Mouse (Mus musculus): ENCODE data around the gene Gm38119. TPM values are rescaled to one million over a fixed set of nuclear protein-coding genes. Genes with fewer than 3 reads are reported as not detected.

Gm38119 gene
- polyA plus RNA-seq, 1 experiment from 2014 or later: not detected

Other genes with a start within 250 kb of the Gm38119 start
- not detected in 2 replicates for gene Sprr4, start 238.6 kb downstream of the Gm38119 start, polyA plus RNA-seq (2015; fragmentation: Nextera tagmentation; extraction: Ambion mirVana)
- not detected in 2 replicates for gene 2310046K23Rik, start 204.6 kb downstream of the Gm38119 start, polyA plus RNA-seq (2015; fragmentation: Nextera tagmentation; extraction: Ambion mirVana)
- gene Ivl, start 165.4 kb downstream of the Gm38119 start, polyA plus RNA-seq (2015; fragmentation: Nextera tagmentation; extraction: Ambion mirVana): not detected in 2 replicates
- not detected in 2 replicates for gene Smcp, start 150.1 kb downstream of the Gm38119 start, polyA plus RNA-seq (2015; fragmentation: Nextera tagmentation; extraction: Ambion mirVana)
- not detected in 2 replicates for gene 2210017I01Rik, start 131.6 kb downstream of the Gm38119 start, polyA plus RNA-seq (2015; fragmentation: Nextera tagmentation; extraction: Ambion mirVana)
- gene Lce6a, start 117.4 kb downstream of the Gm38119 start, polyA plus RNA-seq (2015; fragmentation: Nextera tagmentation; extraction: Ambion mirVana): not detected in 2 replicates
- not detected in 2 replicates for gene Lce1a1, start 90.8 kb downstream of the Gm38119 start, polyA plus RNA-seq (2015; fragmentation: Nextera tagmentation; extraction: Ambion mirVana)
- not detected in 2 replicates for gene Lce1b, start 82.2 kb downstream of the Gm38119 start, polyA plus RNA-seq (2015; fragmentation: Nextera tagmentation; extraction: Ambion mirVana)
- gene Lce1a2, start 68.8 kb downstream of the Gm38119 start, polyA plus RNA-seq (2015; fragmentation: Nextera tagmentation; extraction: Ambion mirVana): not detected in 2 replicates
- gene Lce1c, start 59.8 kb downstream of the Gm38119 start, polyA plus RNA-seq (2015; fragmentation: Nextera tagmentation; extraction: Ambion mirVana): not detected in 2 replicates
- gene Lce1d, start 51.9 kb downstream of the Gm38119 start, polyA plus RNA-seq (2015; fragmentation: Nextera tagmentation; extraction: Ambion mirVana): not detected in 2 replicates
- not detected in 2 replicates for gene Lce1e, start 30.0 kb downstream of the Gm38119 start, polyA plus RNA-seq (2015; fragmentation: Nextera tagmentation; extraction: Ambion mirVana)
- not detected in 2 replicates for gene Lce1f, start 18.7 kb downstream of the Gm38119 start, polyA plus RNA-seq (2015; fragmentation: Nextera tagmentation; extraction: Ambion mirVana)
- gene Lce1g, start 13.2 kb upstream of the Gm38119 start, polyA plus RNA-seq (2015; fragmentation: Nextera tagmentation; extraction: Ambion mirVana): not detected in 2 replicates
- not detected in 2 replicates for gene Lce1h, start 26.0 kb upstream of the Gm38119 start, polyA plus RNA-seq (2015; fragmentation: Nextera tagmentation; extraction: Ambion mirVana)
- not detected in 2 replicates for gene Lce1i, start 39.8 kb upstream of the Gm38119 start, polyA plus RNA-seq (2015; fragmentation: Nextera tagmentation; extraction: Ambion mirVana)
- gene Lce1j, start 51.4 kb upstream of the Gm38119 start, polyA plus RNA-seq (2015; fragmentation: Nextera tagmentation; extraction: Ambion mirVana): not detected in 2 replicates
- gene Lce1k, start 68.8 kb upstream of the Gm38119 start, polyA plus RNA-seq (2015; fragmentation: Nextera tagmentation; extraction: Ambion mirVana): not detected in 2 replicates
- not detected in 2 replicates for gene Kprp, start 88.2 kb upstream of the Gm38119 start, polyA plus RNA-seq (2015; fragmentation: Nextera tagmentation; extraction: Ambion mirVana)
- gene Lce1l, start 112.2 kb upstream of the Gm38119 start, polyA plus RNA-seq (2015; fragmentation: Nextera tagmentation; extraction: Ambion mirVana): not detected in 2 replicates
- 0.13 TPM in 1 of 2 replicates, not detected in the other for gene 2310050C09Rik, start 131.1 kb upstream of the Gm38119 start, polyA plus RNA-seq (2015; fragmentation: Nextera tagmentation; extraction: Ambion mirVana)
- gene Lce3a, start 187.1 kb upstream of the Gm38119 start, polyA plus RNA-seq (2015; fragmentation: Nextera tagmentation; extraction: Ambion mirVana): not detected in 2 replicates
- gene Lce3b, start 193.9 kb upstream of the Gm38119 start, polyA plus RNA-seq (2015; fragmentation: Nextera tagmentation; extraction: Ambion mirVana): not detected in 2 replicates
- gene Lce3c, start 205.4 kb upstream of the Gm38119 start, polyA plus RNA-seq (2015; fragmentation: Nextera tagmentation; extraction: Ambion mirVana): 0.28 TPM in 1 of 2 replicates, not detected in the other
- not detected in 2 replicates for gene Lce3d, start 218.3 kb upstream of the Gm38119 start, polyA plus RNA-seq (2015; fragmentation: Nextera tagmentation; extraction: Ambion mirVana)
- not detected in 2 replicates for gene Lce3e, start 228.0 kb upstream of the Gm38119 start, polyA plus RNA-seq (2015; fragmentation: Nextera tagmentation; extraction: Ambion mirVana)

All from limb, embryonic 13.5 days (tissue).